Mouse (Mus musculus) CH12.LX (cell line): Measurements from ENCODE around the gene Iqschfp. TPM values are rescaled to one million over a fixed set of nuclear protein-coding genes. Genes with fewer than 3 reads are reported as not detected.

Source experiments
- DNase-seq: peaks from one replicate; pipeline ENCODE4 v3.0.0-alpha.2; 2013; ENCODE audit errors: extremely low read depth
- H3K27ac ChIP-seq: 2 replicates; pipeline ENCODE4 v1.5.1; 2012; ENCODE audit warnings: low read depth, mild to moderate bottlenecking, control low read depth, moderate library complexity; ENCODE audit not compliant: insufficient read depth
- H3K27me3 ChIP-seq: replicated peaks from 2 replicates; pipeline ENCODE3; 2012; ENCODE audit warnings: inconsistent platforms
- H3K36me3 ChIP-seq, 2 experiments: replicated peaks in 1 of 2; 2 replicates each; pipeline versions ENCODE3 to v1.6.1; 2012; ENCODE audit warnings: inconsistent platforms in 1 of 2, low read length in 1 of 2, mild to moderate bottlenecking in 1 of 2, mixed read lengths in 1 of 2, moderate library complexity in 1 of 2; ENCODE audit not compliant: control insufficient read depth in 1 of 2, insufficient read depth in 1 of 2
- H3K4me1 ChIP-seq, 2 experiments: 2 replicates each; pipeline ENCODE4 v1.6.1; 2012; ENCODE audit warnings: inconsistent platforms in 1 of 2, moderate library complexity in 1 of 2; ENCODE audit not compliant: insufficient read depth in 2 of 2, control insufficient read depth in 1 of 2
- H3K4me2 ChIP-seq: 2 replicates; pipeline ENCODE4 v1.6.1; 2012; ENCODE audit warnings: low read depth, mild to moderate bottlenecking, control low read depth; ENCODE audit not compliant: poor library complexity, insufficient read depth, severe bottlenecking
- H3K4me3 ChIP-seq, 3 experiments: fragments of 150-350 bp in 1 of 3; sonication (generic) in 1 of 3; replicated peaks in 1 of 3; 2 replicates each; pipeline versions ENCODE3 to v1.5.1; 2011 to 2012; ENCODE audit warnings: low read depth in 2 of 3, low read length in 2 of 3, mild to moderate bottlenecking in 2 of 3, moderate library complexity in 2 of 3, control low read depth in 1 of 3, improper control_type of control experiment in 1 of 3, inconsistent platforms in 1 of 3, mixed read lengths in 1 of 3; ENCODE audit not compliant: poor library complexity in 1 of 3
- H3K79me2 ChIP-seq: replicated peaks from 2 replicates; pipeline ENCODE4 v1.6.1; 2012; ENCODE audit warnings: mild to moderate bottlenecking, moderate library complexity; ENCODE audit not compliant: control insufficient read depth, poor library complexity, insufficient read depth, severe bottlenecking; ENCODE audit errors: extremely low read depth
- H3K9ac ChIP-seq: 2 replicates; pipeline ENCODE4 v1.6.1; 2012; ENCODE audit warnings: low read depth, mild to moderate bottlenecking, control low read depth, moderate library complexity; ENCODE audit not compliant: insufficient read depth
- H3K9me3 ChIP-seq: replicated peaks from 2 replicates; pipeline ENCODE3; 2012; ENCODE audit warnings: low read length, inconsistent platforms, mixed read lengths
- CHD1 ChIP-seq: IDR thresholded peaks from 2 replicates; pipeline ENCODE4 v1.6.1; 2012; ENCODE audit warnings: low read depth, low read length, improper control_type of control experiment, inconsistent platforms
- CHD2 ChIP-seq: IDR thresholded peaks from 2 replicates; pipeline ENCODE4 v1.6.1; 2011; ENCODE audit warnings: low read length, improper control_type of control experiment
- CTCF ChIP-seq, 2 experiments: IDR thresholded peaks in 1 of 2; conservative IDR thresholded peaks in 1 of 2; 2 replicates each; pipeline ENCODE4 v1.5.1; 2011 to 2012; ENCODE audit warnings: low read depth in 2 of 2, low read length in 2 of 2, improper control_type of control experiment in 1 of 2, inconsistent platforms in 1 of 2, mild to moderate bottlenecking in 1 of 2, moderate library complexity in 1 of 2
- ELF1 ChIP-seq: IDR thresholded peaks from 2 replicates; pipeline ENCODE4 v1.6.1; 2014; ENCODE audit warnings: low read depth, mild to moderate bottlenecking, inconsistent platforms, low read length, improper control_type of control experiment
- ETS1 ChIP-seq: conservative IDR thresholded peaks from 2 replicates; pipeline ENCODE4 v1.6.1; 2012; ENCODE audit warnings: low read depth, mild to moderate bottlenecking, inconsistent platforms, low read length, improper control_type of control experiment, moderate library complexity
- GABPA ChIP-seq: IDR thresholded peaks from 2 replicates; pipeline ENCODE4 v1.6.1; 2012; ENCODE audit warnings: low read depth, low read length, improper control_type of control experiment, inconsistent platforms; ENCODE audit not compliant: insufficient replicate concordance
- HCFC1 ChIP-seq: IDR thresholded peaks from 2 replicates; pipeline ENCODE4 v1.6.1; 2012; ENCODE audit warnings: low read depth, mild to moderate bottlenecking, inconsistent platforms, low read length, improper control_type of control experiment
- KAT2A ChIP-seq: IDR thresholded peaks from 2 replicates; pipeline ENCODE4 v1.6.1; 2012; ENCODE audit warnings: low read length, improper control_type of control experiment, inconsistent platforms; ENCODE audit not compliant: insufficient replicate concordance
- MAFK ChIP-seq: IDR thresholded peaks from 2 replicates; pipeline ENCODE4 v1.6.1; 2011; ENCODE audit warnings: low read length, improper control_type of control experiment; ENCODE audit not compliant: insufficient replicate concordance
- MAX ChIP-seq: IDR thresholded peaks from 2 replicates; pipeline ENCODE4 v1.6.1; 2011; ENCODE audit warnings: low read length, improper control_type of control experiment
- MAZ ChIP-seq: IDR thresholded peaks from 2 replicates; pipeline ENCODE4 v1.6.1; 2012; ENCODE audit warnings: low read depth, mild to moderate bottlenecking, inconsistent platforms, low read length, improper control_type of control experiment, moderate library complexity
- MEF2A ChIP-seq: IDR thresholded peaks from 2 replicates; pipeline ENCODE4 v1.6.1; 2014; ENCODE audit warnings: low read depth, mild to moderate bottlenecking, inconsistent platforms, low read length, improper control_type of control experiment, borderline replicate concordance
- MXI1 ChIP-seq: IDR thresholded peaks from 2 replicates; pipeline ENCODE4 v1.6.1; 2011; ENCODE audit warnings: mild to moderate bottlenecking, low read depth, low read length, improper control_type of control experiment
- NELFE ChIP-seq: IDR thresholded peaks from 2 replicates; pipeline ENCODE4 v1.6.1; 2011; ENCODE audit warnings: low read depth, low read length, improper control_type of control experiment
- NRF1 ChIP-seq: IDR thresholded peaks from 2 replicates; pipeline ENCODE4 v1.6.1; 2014; ENCODE audit warnings: low read depth, mild to moderate bottlenecking, inconsistent platforms, low read length, improper control_type of control experiment, moderate library complexity
- PAX5 ChIP-seq: IDR thresholded peaks from 2 replicates; pipeline ENCODE4 v1.6.1; 2012; ENCODE audit warnings: low read length, inconsistent platforms, mixed read lengths
- POLR2A ChIP-seq: IDR thresholded peaks from 2 replicates; pipeline ENCODE4 v1.6.1; 2011; ENCODE audit warnings: low read depth, mild to moderate bottlenecking, improper control_type of control experiment, low read length
- POLR2AphosphoS2 ChIP-seq: IDR thresholded peaks from 2 replicates; pipeline ENCODE4 v1.6.1; 2011; ENCODE audit warnings: low read depth, low read length, improper control_type of control experiment
- RAD21 ChIP-seq: IDR thresholded peaks from 2 replicates; pipeline ENCODE4 v1.6.1; 2011; ENCODE audit warnings: low read depth, mild to moderate bottlenecking, low read length, improper control_type of control experiment, moderate library complexity
- SIN3A ChIP-seq: IDR thresholded peaks from 2 replicates; pipeline ENCODE4 v1.6.1; 2012; ENCODE audit warnings: low read length, improper control_type of control experiment, inconsistent platforms
- SMC3 ChIP-seq: IDR thresholded peaks from 2 replicates; pipeline ENCODE4 v1.6.1; 2011; ENCODE audit warnings: low read depth, low read length, improper control_type of control experiment
- USF1 ChIP-seq: IDR thresholded peaks from 2 replicates; pipeline ENCODE4 v1.6.1; 2014; ENCODE audit warnings: low read depth, mild to moderate bottlenecking, inconsistent platforms, low read length, improper control_type of control experiment
- USF2 ChIP-seq: conservative IDR thresholded peaks from 2 replicates; pipeline ENCODE4 v1.6.1; 2011; ENCODE audit warnings: low read depth, low read length, improper control_type of control experiment
- ZC3H11A ChIP-seq: IDR thresholded peaks from 2 replicates; pipeline ENCODE4 v1.6.1; 2012; ENCODE audit warnings: low read depth, mild to moderate bottlenecking, inconsistent platforms, low read length, improper control_type of control experiment
- dilution Hi-C: fragments of 300-500 bp; cut with MboI; formaldehyde crosslinking; loops from 2 replicates; pipeline ENCODE4 v1.14.3; 2020; ENCODE audit warnings: low sequenced_read_pairs; ENCODE audit not compliant: extremely low pct_unique_long_range_greater_than_20kb, extremely low pct_ligation_motif_present
- in situ Hi-C: fragments of 300-500 bp; cut with MboI; formaldehyde crosslinking; loops from 3 replicates; pipeline ENCODE4 v1.14.3; 2019; ENCODE audit warnings: low sequenced_read_pairs, low pct_ligation_motif_present, low pct_unique_long_range_greater_than_20kb, mixed read lengths
- polyA plus RNA-seq: library from polyadenylated mRNA; unstranded; fragments of >175 nt; gene quantifications from 2 replicates; pipeline ENCODE4 v1.2.1, GENCODE M21; 2012; ENCODE audit warnings: low read depth; ENCODE audit not compliant: insufficient read length
- total RNA-seq, 2 experiments: library from RNA; depleted of rRNA; stranded (reverse); fragments of 300-350 nt in 1 of 2; fragments of >200 nt in 1 of 2; gene quantifications; 2 replicates each; pipeline ENCODE4 v1.2.3; 2012 to 2014

The Iqschfp gene
- total and polyA plus RNA-seq, 3 experiments, result 0.13 to 0.25 TPM; not detected in 1

DNA sequence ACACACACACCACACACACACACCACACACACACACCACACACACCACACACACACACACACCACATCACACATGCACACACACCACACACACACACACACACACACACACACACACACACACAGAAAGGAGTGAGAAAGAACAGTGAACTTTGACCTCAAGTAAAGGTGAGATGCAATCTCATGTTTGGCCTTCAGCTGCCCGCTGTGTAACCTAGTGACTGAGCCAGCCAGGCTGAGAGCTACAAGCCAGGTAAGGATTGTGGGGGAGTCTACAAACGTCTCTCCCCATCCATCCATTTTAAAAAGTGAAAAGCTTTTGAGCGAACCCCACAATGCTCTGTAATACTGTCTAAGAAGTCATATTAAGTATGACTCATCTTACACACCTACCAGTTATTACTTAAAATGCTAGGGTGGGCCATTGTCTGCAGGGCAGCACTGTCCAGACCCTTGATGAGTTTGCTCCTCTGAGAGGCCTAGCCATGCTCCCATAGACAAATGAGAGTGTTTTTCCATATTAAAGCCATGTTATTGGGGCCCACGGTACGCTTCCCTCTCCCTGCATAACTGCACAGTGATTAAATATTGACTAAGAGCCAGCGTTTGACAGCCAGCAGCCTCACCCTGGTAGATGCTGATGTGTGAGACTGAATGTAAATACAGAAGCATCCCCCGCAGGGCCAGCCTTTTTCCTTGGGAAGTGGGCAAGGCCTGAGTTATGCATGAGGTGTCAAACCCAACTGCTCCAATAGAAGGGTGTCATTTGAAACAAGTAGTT is 621.5 kb downstream of the Iqschfp start:
- H3K4me3 ChIP-seq, result no peak overlapping the region
- H3K27ac ChIP-seq, result no peak overlapping the region
- no peaks in the 10 kb centered on the region for H3K36me3 ChIP-seq
- in situ Hi-C loops, result no loop called here
- H3K4me2 ChIP-seq, result no peak overlapping the region
- H3K9ac ChIP-seq, result no peak overlapping the region
- no peak for TF ChIP-seq ELF1
- no peak for TF ChIP-seq HCFC1
- TF ChIP-seq POLR2A, result no peak
- TF ChIP-seq NELFE, result no peak
- TF ChIP-seq ZC3H11A, result no peak
- no peak for TF ChIP-seq MAX
- TF ChIP-seq USF1, result no peak
- no peak for TF ChIP-seq KAT2A
- no peak for TF ChIP-seq PAX5
- no peak for TF ChIP-seq MAFK
- no peak for TF ChIP-seq GABPA
- TF ChIP-seq CHD1, result no peak
- no peak for TF ChIP-seq CHD2
- no peaks in the 10 kb centered on the region for H3K9me3 ChIP-seq
- H3K4me1 ChIP-seq, result no peaks in the 10 kb centered on the region
- dilution Hi-C loops, result no loop called here
- H3K27me3 ChIP-seq, result no peaks in the 10 kb centered on the region
- no peaks in the 10 kb centered on the region for H3K79me2 ChIP-seq
- no peak for DNase-seq

DNA sequence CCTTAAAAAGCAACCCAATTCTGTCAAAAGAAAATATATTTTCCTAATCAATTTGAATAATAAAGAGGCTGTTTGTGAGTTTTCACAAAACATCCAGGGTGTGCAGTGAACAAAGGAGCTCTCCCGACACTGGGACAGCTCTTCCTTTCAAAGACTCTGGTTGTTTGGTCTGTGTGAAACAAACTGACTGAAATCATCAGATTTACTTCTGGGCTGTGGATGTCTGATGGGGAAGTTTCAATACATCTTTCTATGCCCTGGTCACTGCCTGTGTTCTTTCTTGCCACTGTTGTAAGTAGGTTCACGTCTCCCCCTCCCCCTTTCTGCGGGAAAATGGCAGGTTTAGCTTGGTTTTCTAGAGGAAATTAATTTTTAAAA is 622.1 kb downstream of the Iqschfp start:
- no peak for DNase-seq
- TF ChIP-seq MEF2A (no peak), MAFK (no peak)
- no peak overlapping the region for H3K4me2 ChIP-seq
- H3K4me1 ChIP-seq, result no peaks in the 10 kb centered on the region
- no peaks in the 10 kb centered on the region for H3K79me2 ChIP-seq
- in situ Hi-C loops, result no loop called here
- H3K4me3 ChIP-seq, result no peak overlapping the region
- H3K9ac ChIP-seq, result no peak overlapping the region
- dilution Hi-C loops, result no loop called here
- H3K36me3 ChIP-seq, result no peaks in the 10 kb centered on the region
- H3K27ac ChIP-seq, result no peak overlapping the region
- no peaks in the 10 kb centered on the region for H3K9me3 ChIP-seq
- H3K27me3 ChIP-seq, result no peaks in the 10 kb centered on the region

GRCm38 (mm10) chr3:68514717-68515116 is 622.7 kb downstream of the Iqschfp start:
- Histone ChIP-seq H3K27ac (no peak overlapping the region), H3K9me3 (no peaks in the 10 kb centered on the region), H3K9ac (no peak overlapping the region), H3K4me2 (no peak overlapping the region), H3K4me1 (no peaks in the 10 kb centered on the region), H3K36me3 (no peaks in the 10 kb centered on the region), H3K79me2 (no peaks in the 10 kb centered on the region), H3K4me3 (no peak overlapping the region), H3K27me3 (no peaks in the 10 kb centered on the region)
- no peak for DNase-seq
- dilution Hi-C loops (no loop called here), in situ Hi-C loops (no loop called here)
- TF ChIP-seq CTCF (conservative IDR thresholded peaks at IDR 0.05 in 1 of 2, IDR thresholded peaks at IDR 0.05 in 1 of 2; ENCODE audit: low read depth in 2 of 2, low read length in 2 of 2), result no peak
- no peak for TF ChIP-seq MAZ
- no peak for TF ChIP-seq MXI1
- TF ChIP-seq KAT2A, result no peak
- TF ChIP-seq POLR2A, result no peak
- no peak for TF ChIP-seq USF1
- no peak for TF ChIP-seq SMC3
- no peak for TF ChIP-seq RAD21
- TF ChIP-seq ZC3H11A, result no peak
- no peak for TF ChIP-seq CHD1
- no peak for TF ChIP-seq POLR2AphosphoS2
- TF ChIP-seq NRF1, result no peak
- TF ChIP-seq NELFE, result no peak
- no peak for TF ChIP-seq USF2
- TF ChIP-seq CHD2, result no peak
- no peak for TF ChIP-seq ETS1
- TF ChIP-seq SIN3A, result no peak
